Mouse (Mus musculus) MN1 (cell line): ENCODE results near the gene Elf5.

Experiments used
- DNase-seq: peaks from one replicate; pipeline ENCODE4 v3.0.0-alpha.2; 2016; ENCODE audit warnings: low spot score

Gene Elf5

GRCm38 (mm10) chr2:103411348-103411747, at the start of gene Elf5:
TSS of gene Elf5 (plus strand) at chr2:103411688.
- DNase-seq: no peak

GRCm38 (mm10) chr2:103372541-103372940, 38.9 kb upstream of the Elf5 start:
- DNase-seq: no peak

GRCm38 (mm10) chr2:103379502-103380160, 31.9 kb upstream of the Elf5 start:
- DNase-seq: no peak

- no peak for DNase-seq
These were observed 29.3 kb upstream of the Elf5 start for GRCm38 (mm10) chr2:103382174-103382573.

GRCm38 (mm10) chr2:103387881-103388280, 23.6 kb upstream of the Elf5 start:
- no peak for DNase-seq

GRCm38 (mm10) chr2:103388311-103388710, 23.2 kb upstream of the Elf5 start:
- no peak for DNase-seq

- no peak for DNase-seq
These were observed 21.2 kb upstream of the Elf5 start for GRCm38 (mm10) chr2:103390086-103390988.

GRCm38 (mm10) chr2:103391626-103392025, 19.9 kb upstream of the Elf5 start:
- DNase-seq: no peak

- DNase-seq: no peak
These were observed 13.4 kb upstream of the Elf5 start for GRCm38 (mm10) chr2:103398110-103398509.

GRCm38 (mm10) chr2:103400691-103401090, 10.8 kb upstream of the Elf5 start:
- no peak for DNase-seq

- no peak for DNase-seq
These were observed 5.2 kb upstream of the Elf5 start for GRCm38 (mm10) chr2:103406239-103406638.

GRCm38 (mm10) chr2:103411816-103412215, 328 bp downstream of the Elf5 start:
- DNase-seq: no peak

GRCm38 (mm10) chr2:103413381-103413780, 1.9 kb downstream of the Elf5 start:
- no peak for DNase-seq

GRCm38 (mm10) chr2:103415774-103416173, 4.3 kb downstream of the Elf5 start:
- DNase-seq: no peak

GRCm38 (mm10) chr2:103420650-103421507, 9.4 kb downstream of the Elf5 start:
- DNase-seq: no peak

- no peak for DNase-seq
These were observed 12.4 kb downstream of the Elf5 start for GRCm38 (mm10) chr2:103423884-103424283.

GRCm38 (mm10) chr2:103424349-103425026, 13.0 kb downstream of the Elf5 start:
- DNase-seq: peak; percentile 25

GRCm38 (mm10) chr2:103425456-103426063, 14.1 kb downstream of the Elf5 start:
- DNase-seq: no peak

GRCm38 (mm10) chr2:103428356-103428755, 16.9 kb downstream of the Elf5 start:
- no peak for DNase-seq

GRCm38 (mm10) chr2:103430712-103431111, 19.2 kb downstream of the Elf5 start:
- DNase-seq: no peak

GRCm38 (mm10) chr2:103432695-103433275, 21.3 kb downstream of the Elf5 start:
- no peak for DNase-seq
